Mouse (Mus musculus) adrenal gland, adult 2 months (tissue): Measurements from ENCODE around the gene Ryr2. TPM values are rescaled to one million over a fixed set of nuclear protein-coding genes. Genes with fewer than 3 reads are reported as not detected.

Source experiments
- DNase-seq: peaks from one replicate; pipeline ENCODE4 v3.0.0; 2021
- polyA plus RNA-seq: library from polyadenylated mRNA; depleted of rRNA; stranded (reverse); fragments of >200 nt; gene quantifications from 2 replicates; pipeline ENCODE4 v1.2.3, GENCODE M21; 2012
- total RNA-seq, 2 experiments: library from RNA; stranded (reverse); gene quantifications; 2 replicates each; pipeline ENCODE4 v1.2.3; 2021

The Ryr2 gene
- total and polyA plus RNA-seq, 3 experiments = 0.37 to 14.7 (median 13.9) TPM

- DNase-seq = no peak
These were observed 12.2 kb downstream of the Ryr2 start for GRCm38 (mm10) chr13:12094569-12094968.

- DNase-seq = no peak
These were observed 13.6 kb downstream of the Ryr2 start for GRCm38 (mm10) chr13:12093146-12093545.

GRCm38 (mm10) chr13:12092379-12093107, 14.2 kb downstream of the Ryr2 start:
- no peak for DNase-seq

- no peak for DNase-seq
These were observed 22.7 kb downstream of the Ryr2 start for GRCm38 (mm10) chr13:12084112-12084475.

- DNase-seq = no peak
These were observed 23.2 kb downstream of the Ryr2 start for GRCm38 (mm10) chr13:12083443-12084111.

- DNase-seq = no peak
These were observed 26.2 kb downstream of the Ryr2 start for GRCm38 (mm10) chr13:12080590-12080989.

GRCm38 (mm10) chr13:12079536-12079935, 27.2 kb downstream of the Ryr2 start:
- no peak for DNase-seq

GRCm38 (mm10) chr13:12074897-12075296, 31.8 kb downstream of the Ryr2 start:
- no peak for DNase-seq

GRCm38 (mm10) chr13:12072571-12072970, 34.2 kb downstream of the Ryr2 start:
- no peak for DNase-seq

- peak; percentile 18 for DNase-seq
These were observed 34.6 kb downstream of the Ryr2 start for GRCm38 (mm10) chr13:12072112-12072511.

- no peak for DNase-seq
These were observed 36.3 kb downstream of the Ryr2 start for GRCm38 (mm10) chr13:12070157-12071129.

GRCm38 (mm10) chr13:12064576-12064975, 42.2 kb downstream of the Ryr2 start:
- DNase-seq = no peak

- DNase-seq = no peak
These were observed 43.2 kb downstream of the Ryr2 start for GRCm38 (mm10) chr13:12063561-12063960.

GRCm38 (mm10) chr13:12057357-12057771, 49.4 kb downstream of the Ryr2 start:
- DNase-seq = no peak

GRCm38 (mm10) chr13:12055913-12056312, 50.8 kb downstream of the Ryr2 start:
- DNase-seq = no peak

GRCm38 (mm10) chr13:12053910-12054309, 52.8 kb downstream of the Ryr2 start:
- DNase-seq = no peak

GRCm38 (mm10) chr13:12050809-12051208, 55.9 kb downstream of the Ryr2 start:
- DNase-seq = peak; percentile 34

- DNase-seq = no peak
These were observed 59.7 kb downstream of the Ryr2 start for GRCm38 (mm10) chr13:12047059-12047458.

- DNase-seq = no peak
These were observed 62.0 kb downstream of the Ryr2 start for GRCm38 (mm10) chr13:12044751-12045150.

GRCm38 (mm10) chr13:12042891-12043491, 63.8 kb downstream of the Ryr2 start:
- DNase-seq = no peak

- DNase-seq = no peak
These were observed 66.8 kb downstream of the Ryr2 start for GRCm38 (mm10) chr13:12039967-12040366.

- peak; percentile 50 for DNase-seq
These were observed 68.1 kb downstream of the Ryr2 start for GRCm38 (mm10) chr13:12038676-12039075.
